Mouse (Mus musculus) intestine, postnatal 0 days (tissue): ENCODE measurements around the gene Irf8. TPM values are rescaled to one million over a fixed set of nuclear protein-coding genes. Genes with fewer than 3 reads are reported as not detected.

Source experiments
- ATAC-seq: fragments of 200-750 bp; cut with Nextera tagmentation; 2 replicates; pipeline ENCODE4 v1.8.0; 2017; ENCODE audit warnings: mild to moderate bottlenecking, moderate TSS enrichment, moderate library complexity
- H3K27ac ChIP-seq: fragments of 300-500 bp; sonication (generic); 2 replicates; pipeline ENCODE4 v1.5.1; 2014; ENCODE audit warnings: mild to moderate bottlenecking, low read depth, low read length, moderate library complexity
- H3K27me3 ChIP-seq: fragments of 300-500 bp; sonication (generic); replicated peaks from 2 replicates; pipeline ENCODE4 v1.6.1; 2014; ENCODE audit warnings: low read length, mixed read lengths; ENCODE audit not compliant: control insufficient read depth, insufficient read depth
- H3K36me3 ChIP-seq: fragments of 300-500 bp; sonication (generic); 2 replicates; pipeline ENCODE4 v1.6.1; 2014; ENCODE audit warnings: mild to moderate bottlenecking, moderate library complexity; ENCODE audit not compliant: control insufficient read depth, insufficient read depth
- H3K4me1 ChIP-seq: fragments of 300-500 bp; sonication (generic); replicated peaks from 2 replicates; pipeline ENCODE4 v1.6.1; 2014; ENCODE audit warnings: antibody characterized with exemption, low read length, mixed read lengths; ENCODE audit not compliant: control insufficient read depth, insufficient read depth
- H3K4me2 ChIP-seq: fragments of 300-500 bp; sonication (generic); replicated peaks from 2 replicates; pipeline ENCODE4 v1.6.1; 2014; ENCODE audit warnings: low read depth, mild to moderate bottlenecking, moderate library complexity
- H3K4me3 ChIP-seq: fragments of 300-500 bp; sonication (generic); 2 replicates; pipeline ENCODE4 v1.5.1; 2014; ENCODE audit warnings: low read depth, low read length
- H3K9ac ChIP-seq: fragments of 300-500 bp; sonication (generic); 2 replicates; pipeline ENCODE4 v1.6.1; 2014; ENCODE audit warnings: mild to moderate bottlenecking, low read depth, low read length
- H3K9me3 ChIP-seq: fragments of 300-500 bp; sonication (generic); 2 replicates; pipeline ENCODE4 v1.6.1; 2016; ENCODE audit warnings: mixed run types; ENCODE audit not compliant: control insufficient read depth
- CTCF ChIP-seq: sonication (generic); IDR thresholded peaks from 2 replicates; pipeline ENCODE4 v1.5.1; 2016; ENCODE audit warnings: low read depth, mild to moderate bottlenecking, control low read depth, antibody characterized with exemption, moderate library complexity
- WGBS: fragments of 180-500 bp; shearing (Covaris S2); extraction: QIAGEN DNeasy Blood & Tissue Kit; methylation state at CpG from one replicate; pipeline ENCODE4 v1.1.7; 2014; 5-methylcytosine and 5-hydroxymethylcytosine counted together
- polyA plus RNA-seq: library from polyadenylated mRNA; unstranded; fragments of >200 nt; fragmentation: Nextera tagmentation; extraction: Ambion mirVana; gene quantifications from 2 replicates; pipeline ENCODE4 v1.2.1, GENCODE M21; 2015

Gene Irf8
- polyA plus RNA-seq, 1 experiment from 2014 or later, result 79.5 TPM

GRCm38 (mm10) chr8:120737166-120737565, 1.0 kb downstream of the Irf8 start:
- 0 out of 2 replicates have a peak overlapping the region, but pooled peaks have one; percentile 68 for H3K27ac ChIP-seq
- H3K9me3 ChIP-seq, result no peaks in the 10 kb centered on the region
- H3K27me3 ChIP-seq, result no peaks in the 10 kb centered on the region
- TF ChIP-seq CTCF, result no peak
- ATAC-seq, result no peak
- peak overlapping the region; percentile 73 for H3K9ac ChIP-seq
- peak overlapping the region; percentile 88 for H3K4me2 ChIP-seq
- H3K4me1 ChIP-seq, result 0 out of 2 replicates have a peak, but pooled peaks cover 7% of the 10 kb centered on the region
- 28% methylated on average over 7 of the region's 7 CpGs for WGBS
- peak overlapping the region; percentile 60 for H3K4me3 ChIP-seq
- peaks cover 21% of the 10 kb centered on the region; the same call in 1 of the 2 replicates for H3K36me3 ChIP-seq

DNA sequence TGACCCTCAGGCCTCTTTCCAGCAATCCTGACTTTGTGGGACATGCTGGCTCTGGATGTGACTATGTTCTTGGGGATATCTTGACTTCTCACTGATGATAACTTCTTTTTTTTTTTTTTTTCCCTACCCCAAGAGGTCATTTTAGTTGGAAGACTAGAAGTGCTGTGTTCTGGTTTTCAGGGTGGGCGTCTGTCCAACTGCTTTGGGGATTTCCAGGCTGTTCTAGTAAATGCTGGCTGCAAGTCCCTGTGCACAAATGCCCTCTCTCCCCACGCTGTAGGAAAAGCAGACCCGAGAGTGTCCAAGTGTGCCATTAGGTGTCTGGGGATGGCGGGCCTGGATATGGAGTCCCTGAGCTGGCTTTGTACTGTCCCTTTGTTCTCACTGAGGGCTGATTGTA, 2.6 kb downstream of the Irf8 start:
- H3K27me3 ChIP-seq, result no peaks in the 10 kb centered on the region
- no peak overlapping the region for H3K27ac ChIP-seq
- no peaks in the 10 kb centered on the region for H3K9me3 ChIP-seq
- H3K4me2 ChIP-seq, result peak overlapping the region; percentile 88
- peaks cover 28% of the 10 kb centered on the region; the same call in 1 of the 2 replicates for H3K36me3 ChIP-seq
- peak overlapping the region; percentile 22; the same call in 1 of the 2 replicates for H3K9ac ChIP-seq
- H3K4me1 ChIP-seq, result peaks cover 19% of the 10 kb centered on the region; the same call in 1 of the 2 replicates
- no peak for ATAC-seq
- WGBS, result 78% methylated on average over 4 of the region's 4 CpGs
- peak overlapping the region; percentile 60 for H3K4me3 ChIP-seq
- no peak for TF ChIP-seq CTCF

GRCm38 (mm10) chr8:120739526-120739925, 3.4 kb downstream of the Irf8 start:
- no peak for TF ChIP-seq CTCF
- no peaks in the 10 kb centered on the region for H3K9me3 ChIP-seq
- no peak for ATAC-seq
- H3K36me3 ChIP-seq, result peaks cover 28% of the 10 kb centered on the region; the same call in 1 of the 2 replicates
- no peaks in the 10 kb centered on the region for H3K27me3 ChIP-seq
- peaks cover 25% of the 10 kb centered on the region for H3K4me1 ChIP-seq
- peak overlapping the region; percentile 54; the same call in 1 of the 2 replicates for H3K27ac ChIP-seq
- WGBS, result 48% methylated on average over 15 of the region's 15 CpGs
- peak overlapping the region; percentile 88 for H3K4me2 ChIP-seq
- no peak overlapping the region for H3K4me3 ChIP-seq
- no peak overlapping the region for H3K9ac ChIP-seq

DNA sequence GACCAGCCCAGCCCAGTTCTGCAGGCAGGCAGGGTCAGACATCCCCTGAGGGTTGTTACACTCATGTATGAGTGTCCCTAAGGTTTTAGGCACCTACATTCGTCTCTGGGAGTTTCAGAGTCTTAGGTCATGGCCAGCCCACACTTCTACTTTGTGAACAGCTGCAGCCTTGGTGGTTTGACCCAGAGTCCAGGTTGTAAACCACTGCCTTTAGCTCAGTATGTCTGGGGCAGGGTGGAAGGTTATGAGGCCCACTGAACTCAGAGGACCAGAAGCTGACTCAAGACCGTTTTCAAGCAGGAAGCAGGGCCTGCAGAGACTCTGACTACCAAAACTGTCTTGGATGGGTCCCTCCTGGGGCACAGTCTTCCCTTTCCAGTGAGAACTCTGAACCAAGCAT, 4.4 kb downstream of the Irf8 start:
- no peak for TF ChIP-seq CTCF
- H3K9ac ChIP-seq, result no peak overlapping the region
- no peak for ATAC-seq
- H3K27ac ChIP-seq, result peak overlapping the region; percentile 54; the same call in 1 of the 2 replicates
- H3K9me3 ChIP-seq, result no peaks in the 10 kb centered on the region
- peaks cover 25% of the 10 kb centered on the region for H3K4me1 ChIP-seq
- WGBS, result 27% methylated on average over 2 of the region's 2 CpGs
- peaks cover 28% of the 10 kb centered on the region; the same call in 1 of the 2 replicates for H3K36me3 ChIP-seq
- H3K4me2 ChIP-seq, result peak overlapping the region; percentile 88
- H3K4me3 ChIP-seq, result no peak overlapping the region
- no peaks in the 10 kb centered on the region for H3K27me3 ChIP-seq

DNA sequence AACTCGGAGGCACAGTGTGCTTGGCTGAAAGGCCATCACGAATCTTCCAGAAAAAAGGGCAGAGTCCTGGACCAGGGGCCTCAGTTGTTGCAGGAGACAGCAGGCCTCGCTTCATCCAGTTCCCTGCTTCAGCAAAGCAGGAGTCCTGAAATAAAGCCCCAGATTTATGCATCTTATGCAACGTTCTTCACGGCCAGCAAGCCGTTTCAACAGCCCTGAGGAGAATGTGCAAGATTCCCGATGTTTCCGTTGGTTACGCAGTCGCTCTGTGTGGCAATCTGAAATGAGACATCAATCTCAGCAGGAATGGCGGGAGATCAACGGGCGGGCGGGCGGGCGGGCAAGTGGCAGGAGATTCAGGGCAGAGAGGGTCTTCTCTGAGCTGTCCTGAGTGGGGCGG, 4.8 kb downstream of the Irf8 start:
- H3K9ac ChIP-seq, result no peak overlapping the region
- H3K4me3 ChIP-seq, result no peak overlapping the region
- WGBS, result 84% methylated on average over 17 of the region's 17 CpGs
- H3K36me3 ChIP-seq, result peaks cover 33% of the 10 kb centered on the region
- H3K27me3 ChIP-seq, result no peaks in the 10 kb centered on the region
- no peaks in the 10 kb centered on the region for H3K9me3 ChIP-seq
- H3K4me1 ChIP-seq, result peaks cover 25% of the 10 kb centered on the region
- no peak for TF ChIP-seq CTCF
- peak overlapping the region; percentile 54; the same call in 1 of the 2 replicates for H3K27ac ChIP-seq
- no peak overlapping the region for H3K4me2 ChIP-seq
- no peak for ATAC-seq

DNA sequence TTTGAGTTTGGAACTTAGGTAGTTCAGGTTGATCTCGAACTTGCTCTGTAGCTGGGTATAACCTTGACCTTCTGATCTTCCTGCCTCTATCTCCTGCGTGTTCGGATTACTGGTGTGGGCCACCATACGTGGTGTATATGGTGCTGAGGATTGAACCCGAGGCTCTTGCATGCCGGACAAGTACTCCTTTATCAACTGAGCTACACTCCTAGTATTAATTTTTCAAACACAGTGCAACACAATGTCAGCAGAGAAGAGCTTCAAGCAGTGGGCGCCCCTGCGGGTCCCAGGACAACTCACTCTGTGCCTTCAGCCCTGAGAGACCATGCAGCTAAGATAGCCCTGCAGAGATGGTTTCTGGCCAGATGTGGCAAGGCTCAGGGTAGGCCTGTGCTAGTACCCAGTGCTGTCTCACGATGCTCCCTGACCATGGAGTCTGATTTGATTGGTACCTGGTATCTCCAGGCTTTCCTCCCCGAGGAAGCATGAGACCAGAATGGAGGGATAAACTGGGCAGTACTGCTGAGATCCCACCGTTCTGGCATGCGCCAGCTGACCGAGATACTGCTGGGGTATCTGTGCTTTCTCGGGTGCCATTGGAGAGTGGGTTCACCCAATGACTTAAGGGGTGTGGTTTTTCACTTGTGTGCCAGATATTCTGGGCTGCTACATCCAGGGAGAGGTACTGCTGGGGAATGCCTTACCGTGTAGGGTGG, 5.8 kb downstream of the Irf8 start:
- Histone ChIP-seq H3K9me3 (no peaks in the 10 kb centered on the region), H3K4me3 (no peak overlapping the region), H3K27me3 (no peaks in the 10 kb centered on the region), H3K4me1 (peaks cover 25% of the 10 kb centered on the region), H3K9ac (no peak overlapping the region), H3K27ac (no peak overlapping the region), H3K36me3 (peaks cover 42% of the 10 kb centered on the region), H3K4me2 (no peak overlapping the region; the same call in 1 of the 2 replicates)
- TF ChIP-seq CTCF, result no peak
- WGBS, result 85% methylated on average over 15 of the region's 15 CpGs
- ATAC-seq, result no peak
